Mouse (Mus musculus) adrenal gland, postnatal 4 days (tissue): Measurements from ENCODE around the gene Mtfmt. TPM values are rescaled to one million over a fixed set of nuclear protein-coding genes. Genes with fewer than 3 reads are reported as not detected.

Experiments used
- DNase-seq, 2 experiments: peaks; one replicate each; pipeline ENCODE4 v3.0.0; 2021 to 2022; ENCODE audit warnings: low spot score in 2 of 2, mixed read lengths in 2 of 2
- total RNA-seq, 2 experiments: library from RNA; stranded (reverse); gene quantifications; 2 replicates each; pipeline ENCODE4 v1.2.3; 2021

Mtfmt gene
- total RNA-seq, 2 experiments from 2014 or later = 18.1 to 20.4 TPM

DNA sequence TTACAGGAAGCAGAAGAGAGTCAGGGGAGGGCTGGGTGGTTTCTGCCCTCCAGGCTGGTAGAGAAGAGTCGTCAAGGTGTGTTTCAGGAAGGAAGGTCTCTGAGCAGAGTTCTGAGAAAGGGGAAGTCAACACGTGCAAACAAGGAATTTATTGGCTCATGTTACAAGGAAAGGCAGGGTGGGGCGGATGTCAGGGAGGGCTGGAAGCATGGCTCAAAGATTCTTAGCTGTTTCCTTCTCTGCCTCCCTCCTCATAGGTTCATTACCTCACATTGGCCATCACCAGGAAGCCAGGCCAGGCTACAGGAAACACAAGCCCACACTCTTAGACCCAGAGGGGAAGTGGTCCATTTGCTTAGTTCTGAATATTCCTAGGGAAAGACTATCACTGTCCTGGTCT, 11.2 kb upstream of the Mtfmt start:
- no peak for DNase-seq

GRCm38 (mm10) chr9:65427511-65427910, 8.1 kb upstream of the Mtfmt start:
- DNase-seq = no peak

DNA sequence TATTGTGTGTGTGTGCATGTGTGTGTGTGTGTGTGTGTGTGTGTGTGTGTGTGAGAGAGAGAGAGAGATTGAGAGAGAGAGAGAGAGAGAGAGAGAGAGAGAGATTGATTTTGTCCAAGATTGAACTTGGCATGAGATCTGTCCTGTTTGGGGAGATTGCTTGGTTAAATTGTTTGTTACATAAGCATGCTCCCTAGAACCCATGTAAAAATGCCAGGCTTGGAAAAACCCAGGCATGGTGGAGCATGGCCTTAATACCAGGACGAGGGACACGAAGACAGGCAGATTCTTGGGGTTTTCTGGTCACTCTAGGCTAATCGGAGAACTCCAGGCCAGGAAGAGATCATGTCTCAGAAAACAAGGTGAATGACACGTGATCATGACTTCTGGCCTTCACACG, 7.6 kb upstream of the Mtfmt start:
- no peak for DNase-seq

DNA sequence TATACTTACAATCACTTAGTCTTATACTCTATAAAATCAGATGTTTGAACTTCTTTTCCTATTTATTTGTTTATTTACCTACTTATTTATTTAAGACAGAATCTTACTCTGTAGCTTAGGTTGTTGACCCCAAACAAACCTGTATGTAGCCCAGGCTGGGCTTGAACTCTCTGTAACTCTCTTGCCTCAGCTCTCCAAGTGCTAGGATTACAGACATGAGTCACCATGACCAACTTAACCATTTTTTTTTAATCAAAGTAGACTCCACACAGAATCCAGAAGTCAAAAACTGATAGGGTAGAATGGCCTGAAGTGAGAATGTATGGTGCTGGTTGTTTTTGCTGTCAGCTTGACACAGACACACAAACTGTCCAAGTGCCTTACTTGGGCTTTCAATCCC, 5.2 kb upstream of the Mtfmt start:
- no peak for DNase-seq

GRCm38 (mm10) chr9:65430921-65431320, 4.7 kb upstream of the Mtfmt start:
- DNase-seq = no peak

GRCm38 (mm10) chr9:65432236-65432635, 3.3 kb upstream of the Mtfmt start:
- DNase-seq = peak; percentile 56 to 77

GRCm38 (mm10) chr9:65434140-65434539, 1.4 kb upstream of the Mtfmt start:
- peak; percentile 15 to 40 for DNase-seq

DNA sequence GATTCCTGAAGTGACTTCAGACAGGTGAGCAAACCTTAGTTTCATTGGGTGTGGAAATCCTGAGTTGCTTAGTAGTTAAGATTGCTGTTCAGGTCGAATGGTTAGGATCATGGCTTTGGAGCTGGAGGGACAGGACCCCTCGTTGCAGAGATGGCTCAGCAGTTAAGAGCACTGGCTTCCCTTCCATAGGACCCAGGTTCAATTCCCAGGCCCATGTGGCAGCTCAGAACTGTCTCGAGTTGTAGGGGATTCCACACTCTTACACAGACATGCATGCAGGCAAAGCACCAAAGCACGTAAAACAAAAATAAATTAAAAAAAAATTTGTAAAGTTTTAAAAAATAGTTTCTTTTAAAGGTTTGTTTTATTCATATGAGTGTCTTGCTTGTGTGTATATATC, 371 bp upstream of the Mtfmt start:
- DNase-seq = no peak

GRCm38 (mm10) chr9:65444692-65445091, 9.1 kb downstream of the Mtfmt start:
- DNase-seq = no peak

DNA sequence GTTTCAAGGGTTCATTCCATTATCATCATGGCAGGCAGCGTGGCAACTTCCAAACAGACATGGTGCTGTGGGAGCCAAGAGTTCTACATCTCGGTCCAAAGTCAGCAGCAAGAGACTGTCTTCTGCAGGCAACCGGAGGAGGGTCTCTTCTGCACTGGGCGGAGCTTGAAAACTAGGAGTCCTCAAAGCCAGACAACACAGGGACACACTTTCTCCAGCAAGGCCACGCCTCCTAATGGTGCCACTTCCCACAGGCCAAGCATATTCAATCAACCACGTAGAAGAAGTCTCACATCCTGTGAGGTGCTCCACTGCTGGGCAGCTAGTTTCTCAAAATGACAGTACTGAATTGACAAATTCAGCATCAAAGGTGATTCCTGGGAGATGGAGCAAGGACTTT, 12.4 kb downstream of the Mtfmt start:
- DNase-seq = no peak

GRCm38 (mm10) chr9:65458975-65459374, 23.4 kb downstream of the Mtfmt start:
- no peak for DNase-seq

DNA sequence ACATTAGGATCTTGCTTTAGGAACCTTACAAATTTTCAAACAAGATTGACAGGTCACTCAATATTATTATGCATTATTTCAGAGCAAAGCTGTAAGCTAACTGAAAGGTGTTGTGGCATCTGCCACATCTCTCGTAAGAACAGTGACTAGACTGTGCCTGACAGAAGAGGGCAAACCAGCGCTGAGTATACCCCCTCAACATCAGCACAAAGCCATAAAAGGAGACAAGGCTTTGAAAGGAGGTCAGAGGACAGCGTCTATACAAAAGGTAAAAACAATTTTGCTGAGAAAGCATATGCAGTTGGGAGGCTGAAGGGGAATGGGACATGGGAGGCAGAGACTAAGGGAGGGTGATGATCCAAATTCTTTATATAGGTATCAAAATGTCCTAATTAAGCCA, 24.6 kb downstream of the Mtfmt start:
- no peak for DNase-seq

DNA sequence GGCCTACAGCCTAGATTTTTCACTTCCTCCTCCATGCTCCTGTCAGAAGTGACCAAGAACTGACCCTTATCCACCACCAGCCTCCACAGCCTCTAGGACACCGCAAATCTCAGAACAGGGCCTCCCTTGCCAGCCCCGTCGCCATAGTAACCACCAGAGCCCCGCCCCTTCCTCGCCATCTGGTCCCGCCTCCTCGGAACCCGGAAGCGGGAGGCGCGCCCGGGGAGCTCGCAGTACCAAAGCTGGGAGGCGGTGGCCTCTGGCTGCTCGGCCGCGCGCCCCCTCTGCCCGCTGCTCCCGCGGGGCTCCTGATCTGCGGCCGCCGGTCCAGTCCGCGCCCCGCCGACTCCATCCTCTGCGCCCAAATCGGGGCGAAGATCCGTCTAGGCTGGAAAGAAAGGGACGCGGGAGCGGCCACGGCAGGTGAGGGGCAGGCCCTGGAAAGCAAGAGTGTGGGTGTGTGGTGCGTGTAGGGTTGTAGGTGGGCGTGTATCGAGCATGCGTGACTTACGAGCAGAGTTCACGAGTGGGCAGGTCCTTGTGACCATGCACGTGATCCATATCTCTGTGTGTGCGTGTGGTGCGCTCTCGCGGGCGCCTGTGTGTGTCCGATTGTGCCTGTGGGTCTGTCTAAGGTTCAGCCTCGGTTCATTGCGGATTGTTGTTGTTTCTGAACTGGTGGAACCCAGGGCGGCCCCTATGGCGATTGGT, 25.3 kb downstream of the Mtfmt start, which contains the start of gene Spg21:
Gene Spg21 (plus strand): TSS at position 216 of the 711 bp plus-strand sequence.
- peak; percentile 93 to 97 for DNase-seq

- DNase-seq = no peak
Observed at GRCm38 (mm10) chr9:65462544-65462943, 27.0 kb downstream of the Mtfmt start.

DNA sequence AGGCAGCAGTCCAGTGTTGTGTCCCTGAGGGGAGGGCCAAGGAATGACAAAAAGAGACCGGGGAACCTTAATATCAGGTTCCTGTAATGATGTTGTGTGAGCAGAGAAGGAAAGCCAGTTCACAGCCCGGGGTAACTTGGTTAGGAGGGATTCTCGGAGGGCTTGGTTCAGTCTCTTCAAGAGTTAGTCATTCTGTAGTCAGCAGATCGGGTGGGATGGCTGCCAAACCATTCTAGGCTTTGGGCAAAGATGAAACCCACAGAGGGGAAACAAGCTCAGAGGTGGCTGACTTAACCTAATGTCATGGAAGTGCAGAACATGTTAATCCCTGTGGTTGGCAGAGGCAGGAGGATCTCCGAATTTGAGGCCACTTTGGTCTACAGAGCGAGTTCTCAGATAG, 28.6 kb downstream of the Mtfmt start:
- no peak for DNase-seq

DNA sequence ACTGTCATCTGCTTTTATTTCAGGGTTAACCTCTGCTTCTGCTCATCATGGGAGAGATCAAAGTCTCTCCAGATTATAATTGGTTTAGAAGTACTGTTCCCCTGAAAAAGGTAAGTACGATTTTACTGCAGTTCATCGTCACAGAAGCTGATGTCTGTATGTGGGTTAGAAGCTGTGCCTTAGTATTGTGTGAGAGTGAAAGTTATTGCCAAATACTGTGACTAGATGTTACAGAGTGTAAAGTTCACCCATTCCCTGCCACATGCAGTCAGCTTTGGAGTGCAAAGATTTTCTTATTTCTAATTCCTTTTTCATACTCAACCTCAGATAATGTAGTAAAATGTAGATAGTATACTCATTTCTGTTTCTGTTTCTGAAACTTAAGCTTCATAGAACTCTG, 29.7 kb downstream of the Mtfmt start:
- DNase-seq = no peak

GRCm38 (mm10) chr9:65467686-65468085, 32.1 kb downstream of the Mtfmt start:
- DNase-seq = no peak

- no peak for DNase-seq
Observed at GRCm38 (mm10) chr9:65472769-65473168, 37.2 kb downstream of the Mtfmt start.

- no peak for DNase-seq
Observed at GRCm38 (mm10) chr9:65479158-65479557, 43.6 kb downstream of the Mtfmt start.

DNA sequence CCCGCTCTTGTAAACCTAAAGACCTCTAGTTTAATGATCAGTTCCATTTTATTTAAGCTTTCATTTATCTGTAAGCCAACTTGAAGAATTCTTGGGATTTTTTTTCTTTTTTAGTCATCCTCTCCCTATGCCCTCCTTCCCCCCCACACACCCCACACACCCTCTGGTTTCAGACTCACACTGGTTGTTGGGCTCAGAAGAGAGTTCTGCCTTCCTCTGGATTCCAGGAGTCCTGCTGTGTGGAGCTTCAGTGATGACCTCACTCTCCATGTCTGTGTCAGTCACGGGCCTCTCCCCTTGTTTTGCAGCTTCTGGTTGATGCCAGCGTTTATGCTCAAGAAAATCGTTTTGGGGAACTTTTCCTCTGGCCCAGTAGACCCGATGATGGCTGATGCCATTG, 44.5 kb downstream of the Mtfmt start:
- no peak for DNase-seq

DNA sequence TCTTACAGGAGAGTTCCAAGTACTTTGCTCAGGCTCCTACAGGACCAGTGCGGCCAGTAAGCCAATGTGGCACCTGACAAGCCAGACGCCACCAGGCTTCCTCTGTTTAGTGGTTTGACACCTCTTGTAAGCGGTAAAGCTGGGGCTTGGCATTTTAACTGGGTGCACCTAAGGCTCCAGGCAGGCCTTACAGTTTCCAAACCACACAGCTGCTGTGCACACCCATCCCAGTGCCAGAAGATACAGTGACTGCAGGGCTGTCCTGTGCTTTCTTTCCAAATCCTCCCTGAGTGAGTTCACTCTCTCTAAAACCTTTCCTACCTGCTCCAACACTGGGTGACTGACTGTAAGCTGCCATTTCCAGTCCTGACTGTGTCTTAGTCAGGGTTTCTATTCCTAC, 55.9 kb downstream of the Mtfmt start:
- DNase-seq = no peak

DNA sequence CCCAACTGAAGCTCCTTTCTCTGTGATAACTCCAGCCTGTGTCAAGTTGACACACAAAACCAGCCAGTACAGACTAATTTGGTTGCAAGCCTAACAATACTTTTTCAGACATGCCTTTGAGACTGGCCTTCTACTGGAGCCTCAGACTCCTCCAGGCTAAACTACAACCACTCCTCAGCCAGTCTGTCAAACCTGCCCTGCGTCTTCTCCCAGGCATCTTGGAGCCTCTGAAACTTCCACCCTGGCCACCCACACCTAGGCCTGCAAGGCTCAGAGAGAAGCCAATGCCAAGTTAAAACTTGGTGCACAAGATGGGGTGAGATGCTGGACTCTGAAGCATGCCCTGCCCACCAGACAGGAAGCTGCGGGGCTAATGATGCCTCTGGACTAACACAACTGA, 56.8 kb downstream of the Mtfmt start:
- no peak for DNase-seq

DNA sequence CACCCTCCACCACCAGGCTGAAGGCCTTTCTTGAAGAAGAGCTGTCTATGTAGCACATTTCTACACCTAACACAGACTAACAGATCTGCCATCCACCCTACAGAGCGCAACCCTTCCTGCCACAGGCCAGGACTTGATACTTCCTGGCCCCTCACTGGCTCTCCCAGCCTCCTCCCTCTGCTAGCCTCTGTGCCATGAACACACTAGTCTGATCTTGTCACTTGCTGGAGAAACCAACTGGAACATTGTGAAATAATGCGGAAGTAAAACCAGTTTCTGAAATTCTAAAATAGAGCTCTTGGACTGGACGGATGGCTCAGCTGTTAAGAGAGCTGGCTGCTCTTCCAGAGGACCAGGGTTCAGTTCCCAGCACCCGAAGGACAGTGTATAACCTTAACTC, 57.3 kb downstream of the Mtfmt start:
- no peak for DNase-seq

DNA sequence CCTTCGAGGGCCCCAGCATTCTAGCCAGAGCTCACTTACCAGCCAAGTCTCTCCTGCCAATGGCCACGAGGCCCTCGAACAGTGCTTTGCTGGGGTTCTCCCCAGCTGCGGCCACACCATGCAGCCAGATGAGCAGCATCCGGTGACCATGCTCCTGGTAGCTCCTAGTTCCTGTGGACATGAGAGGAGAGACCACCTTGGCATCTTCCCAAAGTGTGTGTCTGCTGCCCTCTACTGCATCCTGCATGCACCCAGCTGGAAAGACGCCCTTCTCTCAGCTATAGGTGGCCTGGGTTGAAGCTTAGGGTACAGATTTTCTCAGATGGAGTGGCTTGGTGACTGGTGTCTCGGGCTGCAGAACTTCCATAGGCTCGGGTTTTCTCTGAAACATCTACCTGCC, 66.6 kb downstream of the Mtfmt start:
- no peak for DNase-seq
